Comparison of ENCODE assay signal across 8 mouse cellular contexts in genomic region chr9:110116353-110116976, GRCm38 (mm10). TPM values are rescaled to one million over a fixed set of nuclear protein-coding genes. Genes with fewer than 3 reads are reported as not detected.
A peak's percentile ranks its signal among the peaks of the same experiment; 100 is the strongest.
DNase-seq lines count a peak whose midpoint lies in the region; ATAC-seq and TF ChIP-seq lines count a peak whose summit lies in the region.

No protein-coding gene starts in this region.

- no peak for TF ChIP-seq POLR2A in cerebellum, adult 2 months (IDR thresholded peaks at IDR 0.05; ENCODE audit: borderline replicate concordance, insufficient read depth, low read length)
- no peak for TF ChIP-seq POLR2A in spleen, adult 2 months (IDR thresholded peaks at IDR 0.05; ENCODE audit: low read depth, low read length)

- 6% methylated on average over 10 of the region's 10 CpGs for WGBS in cerebellum, adult 2 months
- WGBS in spleen, adult 2 months, result 18% methylated on average over 10 of the region's 10 CpGs
- WGBS in limb, embryonic 15.5 days, result 4% methylated on average over 10 of the region's 10 CpGs

- H3K9me3 ChIP-seq in limb, embryonic 15.5 days, result no peaks in the 10 kb centered on the region

- DNase-seq in cerebellum, adult 2 months, result no peak
- no peak for DNase-seq in cerebellum, postnatal 36 days
- DNase-seq in spleen, adult 2 months (ENCODE audit: low read depth in 1 of 2, low spot score in 2 of 2), result no peak
- DNase-seq in spleen, postnatal 10 days (ENCODE audit: low spot score in 2 of 2), result no peak
- no peak for DNase-seq in frontal cortex, postnatal 10 days (ENCODE audit: low spot score in 2 of 2)
- DNase-seq in spleen, postnatal 36 days (ENCODE audit: low spot score in 2 of 2), result no peak
- DNase-seq in cerebellum, postnatal 4 days (ENCODE audit: low spot score in 2 of 2), result no peak

- peak overlapping the region; percentile 63 for H3K4me2 ChIP-seq in limb, embryonic 15.5 days

- peaks cover 16% of the 10 kb centered on the region for H3K36me3 ChIP-seq in spleen, adult 2 months (ENCODE audit: control insufficient read depth, insufficient read depth, low read length)
- peaks cover 28% of the 10 kb centered on the region for H3K36me3 ChIP-seq in limb, embryonic 15.5 days

- peak overlapping the region; percentile 92 for H3K4me3 ChIP-seq in cerebellum, adult 2 months (replicated peaks; ENCODE audit: insufficient read depth, low read depth, low read length)
- H3K4me3 ChIP-seq in spleen, adult 2 months (ENCODE audit: extremely low read depth, insufficient read depth, insufficient read length), result peak overlapping the region; percentile 97
- H3K4me3 ChIP-seq in limb, embryonic 15.5 days, result peak overlapping the region; percentile 90

- peak overlapping the region; percentile 67 for H3K27ac ChIP-seq in cerebellum, adult 2 months (ENCODE audit: insufficient read depth, low read length)
- peak overlapping the region; percentile 98 for H3K27ac ChIP-seq in spleen, adult 2 months (ENCODE audit: insufficient read depth, low read length)
- peak overlapping the region; percentile 98 for H3K27ac ChIP-seq in limb, embryonic 15.5 days

- H3K4me1 ChIP-seq in cerebellum, adult 2 months (ENCODE audit: control insufficient read depth, insufficient read depth, low read length), result peaks cover 5% of the 10 kb centered on the region
- peaks cover 4% of the 10 kb centered on the region; the same call in 1 of the 2 replicates for H3K4me1 ChIP-seq in spleen, adult 2 months (ENCODE audit: control insufficient read depth, insufficient read depth, insufficient read length)
- peaks cover 17% of the 10 kb centered on the region for H3K4me1 ChIP-seq in limb, embryonic 15.5 days

- H3K27me3 ChIP-seq in cerebellum, adult 2 months (ENCODE audit: control insufficient read depth, insufficient read depth, low read length), result no peaks in the 10 kb centered on the region
- H3K27me3 ChIP-seq in spleen, adult 2 months (ENCODE audit: control insufficient read depth, insufficient read depth, low read length), result no peaks in the 10 kb centered on the region
- no peaks in the 10 kb centered on the region for H3K27me3 ChIP-seq in limb, embryonic 15.5 days

- ATAC-seq in limb, embryonic 15.5 days (ENCODE audit: insufficient number of reproducible peaks, low FRiP score, low TSS enrichment, low read depth), result no peak

- H3K9ac ChIP-seq in limb, embryonic 15.5 days, result peak overlapping the region; percentile 87

- TF ChIP-seq CTCF in cerebellum, adult 2 months (IDR thresholded peaks at IDR 0.05; ENCODE audit: borderline replicate concordance, insufficient read depth, low read depth, low read length), result no peak
- TF ChIP-seq CTCF in spleen, adult 2 months (IDR thresholded peaks at IDR 0.05; ENCODE audit: extremely low read depth, insufficient read depth, insufficient read length, insufficient replicate concordance), result no peak

RNA-seq across cellular contexts. Expression of gene Smarcc1, which starts 1.0 kb away (rescaled TPM):
- polyA plus RNA-seq in cerebellum, adult 2 months (2012; rRNA removed), result 21.7 and 23.1 TPM in 2 replicates
- 10.6 and 15.2 TPM in 2 replicates for polyA plus RNA-seq in spleen, adult 2 months (2012; rRNA removed)
- 97.6 and 115 TPM in 2 replicates for polyA plus RNA-seq in limb, embryonic 15.5 days (2015; fragmentation: Nextera tagmentation; extraction: Ambion mirVana)

RNA-seq across cellular contexts. Expression of gene Dhx30, which starts 1.2 kb away (rescaled TPM):
- polyA plus RNA-seq in cerebellum, adult 2 months (2012; rRNA removed), result 154 and 155 TPM in 2 replicates
- 66.2 and 68.2 TPM in 2 replicates for polyA plus RNA-seq in spleen, adult 2 months (2012; rRNA removed)
- 113 and 117 TPM in 2 replicates for polyA plus RNA-seq in limb, embryonic 15.5 days (2015; fragmentation: Nextera tagmentation; extraction: Ambion mirVana)
